Mouse (Mus musculus) adrenal gland, postnatal 10 days (tissue): ENCODE data around the gene Mrps17. TPM values are rescaled to one million over a fixed set of nuclear protein-coding genes. Genes with fewer than 3 reads are reported as not detected.

Experiments
- DNase-seq: peaks from one replicate; pipeline ENCODE4 v3.0.0; 2021; ENCODE audit warnings: mixed read lengths
- total RNA-seq, 2 experiments: library from RNA; stranded (reverse); gene quantifications; 2 replicates each; pipeline ENCODE4 v1.2.3; 2021

Gene Mrps17
- total RNA-seq, 2 experiments from 2014 or later, result 94.3 to 101 TPM

GRCm38 (mm10) chr5:129740976-129741375, 25.7 kb downstream of the Mrps17 start:
- peak; percentile 61 for DNase-seq

DNA sequence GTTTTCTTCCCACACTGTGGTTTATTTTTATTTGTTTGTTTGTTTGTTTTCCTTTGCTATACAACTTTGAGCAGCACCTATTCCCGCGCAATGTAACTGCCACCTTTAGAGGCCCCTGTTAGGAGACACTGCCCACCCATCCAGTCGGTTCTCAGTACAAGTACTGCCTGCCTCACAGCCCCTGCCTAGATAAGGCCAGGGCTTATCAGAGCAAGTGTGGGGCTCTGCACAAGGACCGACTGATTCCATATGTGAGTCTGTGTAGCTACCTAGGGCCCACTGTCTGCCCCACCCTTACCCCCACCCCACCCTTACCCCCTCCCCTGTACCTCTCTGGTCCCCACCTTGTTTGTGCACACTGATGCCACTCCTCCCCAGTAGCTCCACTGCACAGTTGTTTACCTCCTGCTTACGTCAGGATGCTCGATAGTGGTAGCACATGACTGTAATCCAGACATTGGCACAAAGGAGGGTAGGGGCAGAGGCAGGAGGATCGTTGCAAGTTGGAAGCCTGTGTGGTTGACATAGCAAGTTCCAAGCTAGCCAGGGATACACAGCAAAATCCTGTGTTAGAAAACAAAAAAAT, 27.7 kb downstream of the Mrps17 start:
- DNase-seq, result no peak

GRCm38 (mm10) chr5:129744050-129744449, 28.8 kb downstream of the Mrps17 start:
- DNase-seq, result no peak

DNA sequence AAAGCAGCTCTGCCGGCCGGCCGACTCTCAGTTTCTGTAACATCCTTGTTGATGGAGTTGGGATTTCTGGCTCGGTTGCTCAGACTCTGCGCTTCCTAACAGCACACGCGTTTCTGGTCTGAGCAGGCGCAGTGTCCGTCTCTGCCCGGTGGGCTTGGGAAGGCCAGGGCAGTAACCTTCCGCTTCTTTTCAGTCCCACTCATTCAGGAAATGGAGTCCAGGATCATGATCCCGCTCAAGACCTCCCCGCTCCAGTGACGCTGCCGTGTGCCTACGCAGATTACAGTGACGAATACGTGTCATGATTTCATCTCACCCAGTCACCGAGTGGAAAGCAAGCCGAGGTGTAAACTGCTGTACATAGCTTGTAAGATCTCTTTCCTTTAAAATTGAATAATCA, 41.6 kb downstream of the Mrps17 start:
- no peak for DNase-seq

GRCm38 (mm10) chr5:129759929-129760480, 44.7 kb downstream of the Mrps17 start:
- DNase-seq, result no peak

DNA sequence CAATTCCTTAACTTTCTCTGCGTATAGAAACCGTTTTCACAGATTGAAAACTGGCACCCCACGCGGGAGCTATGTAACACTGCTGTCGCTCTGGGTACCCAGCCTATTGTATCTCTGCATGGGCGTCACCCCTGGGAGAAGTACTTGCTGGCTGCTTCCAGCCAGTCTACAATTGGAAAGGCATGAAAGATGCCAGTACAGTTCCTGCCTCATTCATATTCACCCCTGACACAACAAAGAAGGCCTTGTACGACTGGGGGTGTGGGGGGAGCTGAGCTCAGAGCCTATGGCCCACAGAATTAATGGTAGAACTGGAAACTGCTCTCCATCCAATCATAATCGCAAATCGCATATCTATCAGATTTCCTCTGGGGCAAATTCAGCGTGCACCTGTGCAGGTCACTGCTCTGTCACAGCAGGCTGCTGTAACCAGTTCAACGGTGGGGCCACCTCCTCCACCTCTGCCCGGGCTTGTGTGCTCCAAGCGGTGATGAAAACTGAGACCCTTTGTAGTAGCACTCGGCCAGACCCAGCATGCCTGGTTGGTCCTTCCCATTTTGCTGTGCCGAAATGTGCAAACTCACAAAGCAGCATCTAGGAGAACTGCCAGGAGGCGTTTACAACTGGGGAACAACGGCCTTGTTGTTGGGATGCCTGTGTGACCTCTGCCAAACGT, 46.7 kb downstream of the Mrps17 start:
- DNase-seq, result no peak

DNA sequence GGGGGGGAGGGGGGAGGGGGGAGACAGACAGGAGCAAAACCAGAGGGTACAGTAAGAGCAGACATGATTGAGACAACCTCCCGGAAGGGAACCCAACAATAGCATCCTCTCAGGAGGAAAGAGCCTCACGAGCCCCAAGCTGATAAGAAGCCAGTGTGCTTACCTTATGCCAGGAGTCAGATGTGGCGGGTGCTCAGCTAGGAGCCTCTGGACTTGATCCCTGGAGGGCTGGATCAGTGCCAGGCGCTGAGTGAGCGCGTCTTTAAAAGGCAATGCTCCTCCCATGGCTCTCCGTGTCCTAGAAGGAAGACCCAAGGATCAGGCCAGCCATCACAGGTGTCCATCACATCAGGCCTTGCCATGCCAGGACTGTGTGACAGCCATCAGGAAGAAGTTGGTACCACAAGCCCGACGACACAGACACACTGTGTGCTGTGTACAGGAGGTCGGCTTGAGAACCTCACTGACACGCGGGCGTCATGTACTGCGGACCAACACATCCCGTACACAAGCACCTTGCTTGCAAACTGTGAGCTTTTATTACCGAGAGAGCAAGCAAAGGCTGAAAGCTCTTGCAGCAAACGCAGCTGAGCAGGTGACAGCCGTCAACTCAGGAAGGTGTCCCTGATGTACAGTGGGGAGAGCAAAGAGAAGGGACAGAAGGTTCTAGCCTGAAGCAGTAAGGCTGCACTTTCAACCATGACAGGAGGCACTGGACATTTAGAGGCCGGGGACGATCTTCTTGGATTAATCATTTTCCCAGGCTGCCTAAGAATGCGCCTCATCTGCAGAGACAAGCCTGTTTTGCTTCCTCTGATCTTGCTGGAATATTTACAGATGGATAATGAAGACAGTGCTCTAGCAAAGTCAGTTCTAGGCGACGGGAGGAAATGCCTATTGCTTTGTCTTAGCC, 55.4 kb downstream of the Mrps17 start:
- peak; percentile 12 for DNase-seq

Other genes starting within 250 kb of the Mrps17 start
- 10 to 100 TPM; 51.7 to 66.0 TPM for gene Sfswap, start 214.3 kb upstream of the Mrps17 start, total RNA-seq
- 1 to 10 TPM; 1.3 to 2.4 TPM for gene Mmp17, start 131.3 kb upstream of the Mrps17 start, total RNA-seq
- 1 to 10 TPM; 3.2 to 4.4 TPM for gene Zfp11, start 45.4 kb upstream of the Mrps17 start, total RNA-seq
- gene Sept14, start 7.0 kb upstream of the Mrps17 start, total RNA-seq, result not detected
- 100 to 1,000 TPM; 125 to 184 TPM for gene Nipsnap2, start 9.6 kb downstream of the Mrps17 start, total RNA-seq
- 10 to 100 TPM; 25.2 to 28.4 TPM for gene Psph, start 72.0 kb downstream of the Mrps17 start, total RNA-seq
- 10 to 100 TPM; 40.9 to 42.5 TPM for gene Sumf2, start 131.5 kb downstream of the Mrps17 start, total RNA-seq
- gene Chchd2, start 172.0 kb downstream of the Mrps17 start, total RNA-seq, result 1,000 to 10,000 TPM in 1 of 2 experiments, 100 to 1,000 TPM in 1; 975 to 1,063 TPM
- gene Zbed5, start 180.2 kb downstream of the Mrps17 start, total RNA-seq, result 1 to 10 TPM; 2.8 to 3.6 TPM
- 1 to 10 TPM; 3.2 to 8.0 TPM for gene Phkg1, start 183.1 kb downstream of the Mrps17 start, total RNA-seq
- gene Nupr1l, start 193.0 kb downstream of the Mrps17 start, total RNA-seq, result 1 to 10 TPM; 4.0 to 5.8 TPM
- 10 to 100 TPM; 29.5 to 30.4 TPM for gene Vkorc1l1, start 226.5 kb downstream of the Mrps17 start, total RNA-seq